Mouse (Mus musculus): ENCODE data around the gene Tnfrsf17. TPM values are rescaled to one million over a fixed set of nuclear protein-coding genes. Genes with fewer than 3 reads are reported as not detected.
"Not testable (repeated sequence)": the region's sequence is repeated elsewhere in the genome, so short reads cannot be mapped to it uniquely, and the experiment has no call there.

Tnfrsf17 gene
- polyA plus RNA-seq (2016; fragmentation: Nextera tagmentation; extraction: Ambion mirVana) = not detected in 2 replicates

DNA sequence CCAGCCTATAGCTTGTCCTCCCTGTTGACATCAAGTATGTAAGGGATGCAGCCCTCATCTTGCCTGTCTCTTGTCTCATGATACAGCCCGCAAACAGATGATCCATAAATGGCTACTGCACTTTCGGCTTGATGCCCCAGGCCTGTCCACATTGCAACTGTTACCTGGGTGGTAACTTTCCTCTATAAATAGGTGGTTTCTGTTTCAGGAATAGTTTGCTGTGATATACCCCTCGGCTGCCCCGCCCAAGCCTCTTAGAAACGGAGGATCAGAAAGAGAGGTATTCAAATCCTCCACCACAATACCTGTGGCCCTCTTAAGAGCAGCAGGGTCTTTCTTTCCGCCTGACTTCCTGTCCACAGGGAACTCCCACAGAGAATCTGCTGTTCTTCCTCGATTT is at the start of gene Tnfrsf17:
Gene Tnfrsf17 (plus strand): TSS at position 301 of the 400 bp plus-strand sequence.
- Histone ChIP-seq H3K9me3 (no peaks in the 10 kb centered on the region), H3K27me3 (replicated peaks; ENCODE audit: low read depth, poor library complexity, severe bottlenecking) (no peaks in the 10 kb centered on the region), H3K27ac (replicated peaks) (no peak within 1 kb of the TSS), H3K4me1 (peaks cover 11% of the 10 kb centered on the region), H3K36me3 (replicated peaks) (no peaks in the 10 kb centered on the region), H3K4me3 (no peak within 1 kb of the TSS)
- DNase-seq (ENCODE audit: low spot score) = no peak
- WGBS = 71% methylated on average over 7 of the region's 7 CpGs

DNA sequence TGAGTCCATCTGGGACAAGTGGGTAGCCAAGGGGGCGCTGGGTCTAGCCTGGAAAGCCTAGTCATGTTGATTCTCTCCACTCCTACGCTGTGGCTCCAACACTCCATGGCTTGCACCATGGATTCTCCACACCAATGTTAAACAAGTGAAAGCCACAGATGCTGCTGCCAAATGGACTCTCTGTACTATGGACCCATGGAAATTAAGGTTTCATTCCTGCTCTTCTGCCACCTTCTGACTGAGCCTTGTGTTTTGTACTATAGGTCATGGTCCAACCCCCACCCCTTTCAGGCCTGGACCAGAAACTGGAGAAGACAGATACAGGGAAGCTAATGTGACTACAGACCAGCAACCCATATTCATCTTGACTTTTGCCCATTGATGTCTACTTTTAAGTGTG is 47.1 kb upstream of the Tnfrsf17 start:
- no peaks in the 10 kb centered on the region for H3K36me3 ChIP-seq (replicated peaks)
- 85% methylated on average over 2 of the region's 2 CpGs for WGBS
- no peaks in the 10 kb centered on the region for H3K27me3 ChIP-seq (replicated peaks; ENCODE audit: low read depth, poor library complexity, severe bottlenecking)
- DNase-seq (ENCODE audit: low spot score) = no peak
- peaks cover 18% of the 10 kb centered on the region for H3K4me1 ChIP-seq
- H3K4me3 ChIP-seq = no peak overlapping the region
- H3K9me3 ChIP-seq = no peaks in the 10 kb centered on the region
- no peak overlapping the region; the same call in 1 of the 2 replicates for H3K27ac ChIP-seq (replicated peaks)

DNA sequence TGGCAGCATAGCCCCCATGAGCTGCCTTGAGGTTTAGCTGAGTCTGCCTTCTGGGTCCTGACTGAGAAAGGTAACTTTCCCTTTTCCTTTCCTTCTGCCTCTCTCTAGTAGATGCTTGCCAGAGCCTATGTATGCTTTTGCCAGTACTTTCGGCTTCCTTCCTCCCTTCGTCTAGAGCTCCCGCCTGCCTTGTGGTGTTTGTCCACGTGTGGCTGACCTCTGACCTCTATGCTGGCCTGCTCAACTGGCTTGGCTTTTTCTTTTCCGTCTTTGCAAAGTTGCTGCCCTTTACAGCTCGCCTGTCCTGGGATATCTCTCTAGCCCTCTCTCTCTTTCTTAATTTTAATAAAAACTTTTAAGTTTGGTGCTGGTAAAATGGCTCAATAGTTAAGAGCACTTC is 43.8 kb upstream of the Tnfrsf17 start:
- WGBS = 18% methylated on average over 6 of the region's 6 CpGs
- H3K4me1 ChIP-seq = peaks cover 22% of the 10 kb centered on the region
- H3K36me3 ChIP-seq (replicated peaks) = no peaks in the 10 kb centered on the region
- no peak overlapping the region for H3K4me3 ChIP-seq
- DNase-seq (ENCODE audit: low spot score) = peak; percentile 16
- no peaks in the 10 kb centered on the region for H3K9me3 ChIP-seq
- H3K27me3 ChIP-seq (replicated peaks; ENCODE audit: low read depth, poor library complexity, severe bottlenecking) = no peaks in the 10 kb centered on the region
- no peak overlapping the region for H3K27ac ChIP-seq (replicated peaks)

DNA sequence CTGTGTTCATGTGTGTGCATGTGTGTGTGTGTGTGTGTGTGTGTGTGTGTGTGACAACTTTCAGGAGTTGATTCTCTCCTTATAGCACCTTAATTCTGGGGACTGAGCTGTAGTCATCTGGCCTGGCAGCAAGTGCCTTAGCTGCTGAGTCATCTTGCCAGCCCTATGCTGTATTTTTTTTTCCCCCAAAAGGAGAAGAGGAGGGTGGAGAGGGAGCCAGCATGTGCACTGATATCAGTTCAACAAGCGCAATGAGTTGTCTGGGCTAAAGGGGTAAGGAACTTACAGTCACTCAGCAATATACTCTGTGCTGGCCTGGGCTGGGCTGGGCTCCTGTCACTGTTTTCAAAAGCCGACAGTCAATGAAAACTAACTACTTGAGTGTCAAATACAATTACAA is 43.0 kb upstream of the Tnfrsf17 start:
- WGBS = 79% methylated on average over 2 of the region's 2 CpGs
- Histone ChIP-seq H3K36me3 (replicated peaks) (no peaks in the 10 kb centered on the region), H3K4me3 (no peak overlapping the region), H3K27me3 (replicated peaks; ENCODE audit: low read depth, poor library complexity, severe bottlenecking) (no peaks in the 10 kb centered on the region), H3K27ac (replicated peaks) (no peak overlapping the region), H3K4me1 (peaks cover 22% of the 10 kb centered on the region), H3K9me3 (no peaks in the 10 kb centered on the region)
- DNase-seq (ENCODE audit: low spot score) = no peak

DNA sequence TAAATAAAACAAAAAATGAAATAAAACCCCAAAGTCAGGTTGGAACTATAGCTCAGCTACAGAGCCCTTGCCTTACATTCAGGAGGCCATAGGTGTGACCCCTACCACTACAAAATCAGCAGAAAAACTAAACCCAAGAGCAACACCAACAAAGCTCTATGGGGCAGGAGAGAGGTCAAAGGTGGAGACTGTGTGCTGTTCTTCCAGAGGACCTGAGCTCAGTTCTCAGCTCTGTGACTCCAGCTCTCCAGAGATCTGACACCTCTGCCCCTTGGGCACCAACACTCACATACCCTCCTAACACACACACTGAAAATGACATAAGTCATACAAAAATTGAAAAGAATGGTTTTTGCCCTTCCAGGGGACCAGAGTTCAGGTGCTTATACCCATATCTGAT is 42.5 kb upstream of the Tnfrsf17 start:
- H3K4me3 ChIP-seq = no peak overlapping the region
- H3K4me1 ChIP-seq = peaks cover 22% of the 10 kb centered on the region
- H3K9me3 ChIP-seq = no peaks in the 10 kb centered on the region
- no peaks in the 10 kb centered on the region for H3K27me3 ChIP-seq (replicated peaks; ENCODE audit: low read depth, poor library complexity, severe bottlenecking)
- no peaks in the 10 kb centered on the region for H3K36me3 ChIP-seq (replicated peaks)
- H3K27ac ChIP-seq (replicated peaks) = no peak overlapping the region
- no peak for DNase-seq (ENCODE audit: low spot score)

DNA sequence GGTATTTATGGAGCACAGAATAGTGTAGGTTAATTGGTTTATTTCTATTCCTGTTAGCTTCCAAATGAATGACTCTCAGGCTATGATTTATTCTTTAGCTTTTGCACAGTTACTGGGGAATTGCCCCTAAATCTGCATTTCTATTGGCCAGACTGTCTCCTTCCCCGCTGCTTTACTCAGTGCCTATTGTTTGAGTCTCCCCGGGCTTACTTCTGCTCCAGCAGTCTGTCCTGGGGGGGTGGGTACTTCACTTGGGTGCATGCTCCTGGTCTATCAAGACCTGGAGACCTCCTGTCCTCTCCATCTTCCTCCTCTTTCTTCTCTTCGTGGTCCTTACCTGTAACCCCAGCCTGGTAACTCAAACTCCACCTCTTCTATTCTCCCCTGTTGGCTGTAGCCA is 36.7 kb upstream of the Tnfrsf17 start:
- H3K4me1 ChIP-seq = 0 out of 2 replicates have a peak, but pooled peaks cover 4% of the 10 kb centered on the region
- H3K27me3 ChIP-seq (replicated peaks; ENCODE audit: low read depth, poor library complexity, severe bottlenecking) = no peaks in the 10 kb centered on the region
- 66% methylated on average over 3 of the region's 3 CpGs for WGBS
- no peaks in the 10 kb centered on the region for H3K36me3 ChIP-seq (replicated peaks)
- no peak overlapping the region for H3K4me3 ChIP-seq
- no peak for DNase-seq (ENCODE audit: low spot score)
- H3K9me3 ChIP-seq = no peaks in the 10 kb centered on the region
- no peak overlapping the region for H3K27ac ChIP-seq (replicated peaks)

DNA sequence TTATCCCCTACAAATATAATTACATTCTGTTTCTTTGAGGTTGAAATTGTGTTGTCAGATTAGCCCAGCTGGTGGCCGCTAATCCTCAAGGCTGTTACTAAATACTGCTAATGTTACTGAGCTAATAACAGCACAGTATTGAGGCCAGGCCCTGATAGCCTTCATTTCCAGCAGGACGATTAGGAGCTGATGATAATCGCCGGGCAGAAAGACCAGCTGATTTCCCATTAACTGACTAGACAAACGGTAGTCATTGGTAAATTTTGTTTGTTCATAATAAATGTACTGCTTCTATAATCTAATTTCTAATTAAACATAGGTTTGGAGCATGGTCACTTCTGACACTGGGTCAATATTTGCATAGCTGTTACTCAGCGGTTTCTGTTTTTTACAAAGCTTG is 34.8 kb upstream of the Tnfrsf17 start:
- no peak for DNase-seq (ENCODE audit: low spot score)
- Histone ChIP-seq H3K9me3 (no peaks in the 10 kb centered on the region), H3K27ac (replicated peaks) (no peak overlapping the region), H3K36me3 (replicated peaks) (no peaks in the 10 kb centered on the region), H3K27me3 (replicated peaks; ENCODE audit: low read depth, poor library complexity, severe bottlenecking) (no peaks in the 10 kb centered on the region), H3K4me3 (no peak overlapping the region), H3K4me1 (no peaks in the 10 kb centered on the region)
- 79% methylated on average over 6 of the region's 6 CpGs for WGBS

DNA sequence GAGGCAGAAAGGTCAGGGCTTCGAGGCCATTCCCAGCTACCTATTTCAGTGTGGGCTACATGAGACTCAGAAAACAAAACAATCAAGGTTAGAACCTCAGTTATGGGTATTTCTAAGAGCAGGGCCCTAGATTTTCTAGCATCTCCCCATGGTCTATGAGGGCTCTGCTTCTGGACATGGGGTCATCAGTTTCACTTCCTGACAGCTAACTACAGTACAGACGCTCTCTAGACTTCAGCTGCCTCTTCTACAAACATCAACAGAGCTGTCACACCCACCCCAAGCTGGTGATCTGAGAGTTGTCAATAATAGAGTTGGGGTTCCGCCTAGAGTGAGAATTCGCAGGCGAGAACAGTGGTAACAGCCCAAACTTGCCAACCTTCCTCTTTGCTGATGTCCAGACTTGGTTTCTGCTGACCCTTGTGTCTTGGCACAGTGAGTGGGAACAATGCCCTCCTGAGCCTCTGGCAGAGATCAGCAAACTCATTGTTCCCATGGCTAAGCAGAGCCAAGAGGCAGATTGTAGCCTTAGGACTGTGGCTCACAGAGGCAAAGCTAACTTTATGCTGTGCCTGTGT is 30.9 kb upstream of the Tnfrsf17 start:
- Histone ChIP-seq H3K9me3 (no peaks in the 10 kb centered on the region), H3K27ac (replicated peaks) (no peak overlapping the region), H3K36me3 (replicated peaks) (no peaks in the 10 kb centered on the region), H3K4me1 (no peaks in the 10 kb centered on the region), H3K27me3 (replicated peaks; ENCODE audit: low read depth, poor library complexity, severe bottlenecking) (no peaks in the 10 kb centered on the region), H3K4me3 (no peak overlapping the region)
- WGBS = 83% methylated on average over 5 of the region's 5 CpGs
- DNase-seq (ENCODE audit: low spot score) = no peak

DNA sequence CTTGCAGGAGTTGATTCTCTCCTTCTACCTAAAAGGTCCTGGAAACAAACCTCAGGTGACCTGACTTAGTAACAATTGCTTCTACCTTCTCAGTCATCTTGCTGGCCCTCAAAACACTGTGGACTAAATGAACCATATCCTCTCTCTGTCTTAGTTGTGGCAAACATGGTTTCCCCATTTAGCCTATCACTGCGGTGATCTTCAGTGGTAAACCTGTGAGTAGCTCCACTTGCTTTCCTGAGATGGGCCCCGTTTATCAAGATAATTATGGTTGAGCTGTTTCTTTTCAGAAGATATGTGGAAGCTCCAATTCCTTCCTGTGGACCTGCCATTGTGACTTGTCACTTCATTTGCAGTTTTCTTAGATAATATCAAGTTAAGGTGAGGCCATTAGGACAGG is 28.7 kb upstream of the Tnfrsf17 start:
- H3K4me3 ChIP-seq = no peak overlapping the region
- DNase-seq (ENCODE audit: low spot score) = no peak
- no peak overlapping the region for H3K27ac ChIP-seq (replicated peaks)
- H3K4me1 ChIP-seq = no peaks in the 10 kb centered on the region
- H3K27me3 ChIP-seq (replicated peaks; ENCODE audit: low read depth, poor library complexity, severe bottlenecking) = no peaks in the 10 kb centered on the region
- H3K9me3 ChIP-seq = peaks cover 11% of the 10 kb centered on the region; the same call in 1 of the 2 replicates
- 92% methylated on average over 2 of the region's 2 CpGs for WGBS
- H3K36me3 ChIP-seq (replicated peaks) = no peaks in the 10 kb centered on the region

DNA sequence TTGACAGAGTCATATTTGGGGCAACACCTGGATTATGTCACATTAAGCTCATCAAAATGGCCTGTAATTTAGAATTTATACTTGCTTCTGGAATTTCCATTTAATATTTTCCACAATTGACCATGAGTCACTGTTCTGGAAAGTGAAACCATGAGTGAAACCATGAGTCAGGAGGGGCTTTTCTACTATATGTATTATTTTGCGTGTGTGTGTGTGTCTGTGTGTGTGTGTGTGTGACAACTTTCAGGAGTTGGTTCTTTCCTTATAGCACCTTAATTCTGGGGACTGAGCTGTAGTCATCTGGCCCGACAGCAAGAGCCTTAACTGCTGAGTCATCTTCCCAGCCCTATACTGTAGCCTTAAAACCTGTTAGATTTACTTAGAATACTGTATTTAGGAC is 27.7 kb upstream of the Tnfrsf17 start:
- no peaks in the 10 kb centered on the region for H3K36me3 ChIP-seq (replicated peaks)
- H3K9me3 ChIP-seq = peaks cover 18% of the 10 kb centered on the region
- WGBS = 89% methylated on average over 2 of the region's 2 CpGs
- no peak for DNase-seq (ENCODE audit: low spot score)
- H3K4me3 ChIP-seq = no peak overlapping the region
- no peak overlapping the region for H3K27ac ChIP-seq (replicated peaks)
- H3K27me3 ChIP-seq (replicated peaks; ENCODE audit: low read depth, poor library complexity, severe bottlenecking) = no peaks in the 10 kb centered on the region
- no peaks in the 10 kb centered on the region for H3K4me1 ChIP-seq

DNA sequence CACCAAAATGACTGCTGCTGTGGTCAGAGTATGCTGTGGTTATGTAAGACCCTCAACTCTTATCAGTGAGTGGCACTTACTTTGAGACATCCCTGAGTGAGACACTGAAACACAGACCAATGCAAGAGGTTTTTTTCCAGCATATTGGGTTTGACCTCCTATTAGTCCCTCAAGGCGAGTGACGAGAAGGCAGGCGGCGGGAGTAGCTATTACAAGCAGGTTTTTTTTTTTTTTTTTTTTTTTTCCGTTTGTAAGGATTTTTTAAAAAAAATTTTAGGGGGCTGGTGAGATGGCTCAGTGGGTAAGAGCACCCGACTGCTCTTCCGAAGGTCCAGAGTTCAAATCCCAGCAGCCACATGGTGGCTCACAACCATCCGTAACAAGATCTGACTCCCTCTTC is 24.7 kb upstream of the Tnfrsf17 start:
- 90% methylated on average over 8 of the region's 8 CpGs for WGBS
- not testable (repeated sequence) for DNase-seq (ENCODE audit: low spot score); H3K4me1 ChIP-seq; H3K27me3 ChIP-seq (replicated peaks; ENCODE audit: low read depth, poor library complexity, severe bottlenecking); H3K36me3 ChIP-seq (replicated peaks); H3K4me3 ChIP-seq; H3K27ac ChIP-seq (replicated peaks)
- peaks cover 18% of the 10 kb centered on the region for H3K9me3 ChIP-seq

DNA sequence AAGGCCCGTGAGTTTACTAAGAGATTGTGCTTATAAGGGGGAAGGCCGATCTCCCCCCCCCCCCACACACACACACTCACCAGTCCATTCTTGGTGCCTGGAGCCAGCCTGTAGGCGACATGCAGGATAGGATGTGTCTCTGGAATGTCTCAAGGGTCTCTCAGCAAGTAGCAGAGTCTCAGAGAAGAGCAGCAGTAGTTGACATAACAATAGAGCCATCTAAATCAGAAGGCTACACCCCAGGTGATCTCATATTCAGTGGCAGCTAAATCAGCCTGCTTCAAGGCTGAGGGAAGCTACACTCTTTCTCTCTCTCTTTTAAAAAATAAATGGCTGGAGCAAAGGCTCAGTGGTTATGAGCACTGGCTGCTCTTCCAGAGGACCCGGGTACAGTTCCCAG is 18.0 kb upstream of the Tnfrsf17 start:
- not testable (repeated sequence) for H3K36me3 ChIP-seq (replicated peaks); H3K4me3 ChIP-seq; H3K27ac ChIP-seq (replicated peaks); H3K27me3 ChIP-seq (replicated peaks; ENCODE audit: low read depth, poor library complexity, severe bottlenecking); H3K4me1 ChIP-seq; DNase-seq (ENCODE audit: low spot score); H3K9me3 ChIP-seq
- 76% methylated on average over 4 of the region's 4 CpGs for WGBS

DNA sequence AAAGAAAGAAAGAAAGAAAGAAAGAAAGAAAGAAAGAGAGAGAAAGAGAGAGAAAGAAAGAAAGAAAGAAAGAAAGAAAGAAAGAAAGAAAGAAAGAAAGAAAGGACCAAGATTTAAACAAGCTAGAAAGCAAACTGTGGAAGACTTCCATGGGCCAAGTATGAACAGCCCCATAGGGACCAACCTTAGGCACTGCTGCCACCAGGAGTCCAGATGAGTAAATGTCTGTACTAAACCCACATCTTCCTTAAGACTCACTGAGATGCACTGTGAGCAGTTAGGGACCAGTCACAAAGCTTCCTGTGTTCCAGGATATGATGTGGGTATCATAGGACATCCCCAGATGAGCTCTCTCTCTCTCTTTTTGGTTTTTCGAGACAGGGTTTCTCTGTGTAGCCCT is 15.9 kb upstream of the Tnfrsf17 start:
- not testable (repeated sequence) for H3K9me3 ChIP-seq; H3K36me3 ChIP-seq (replicated peaks); H3K4me1 ChIP-seq; H3K4me3 ChIP-seq; H3K27ac ChIP-seq (replicated peaks); DNase-seq (ENCODE audit: low spot score); H3K27me3 ChIP-seq (replicated peaks; ENCODE audit: low read depth, poor library complexity, severe bottlenecking)
- WGBS = 57% methylated on average over 1 of the region's 1 CpGs

DNA sequence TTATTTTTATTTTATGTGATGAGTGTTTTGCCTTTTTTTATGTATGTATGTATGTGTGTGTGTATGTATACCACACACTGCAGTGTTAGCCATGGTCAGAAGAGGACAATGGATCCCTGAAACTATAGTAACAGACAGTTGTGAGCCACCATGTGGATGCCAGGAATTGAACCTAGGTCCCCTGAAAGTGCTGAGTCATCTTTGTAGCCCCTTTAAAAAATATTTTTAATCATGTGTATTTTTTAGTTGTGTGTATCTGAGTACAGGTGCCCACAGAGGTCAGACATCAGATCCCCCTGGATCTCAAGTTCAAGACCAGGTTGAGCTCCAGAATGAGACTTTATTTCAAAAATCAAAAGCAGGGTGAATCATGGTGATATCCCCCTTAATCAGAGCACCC is 9.9 kb upstream of the Tnfrsf17 start:
- H3K4me1 ChIP-seq = no peaks in the 10 kb centered on the region
- H3K36me3 ChIP-seq (replicated peaks) = no peaks in the 10 kb centered on the region
- no peak overlapping the region for H3K27ac ChIP-seq (replicated peaks)
- no peak for DNase-seq (ENCODE audit: low spot score)
- H3K4me3 ChIP-seq = no peak overlapping the region
- no peaks in the 10 kb centered on the region for H3K27me3 ChIP-seq (replicated peaks; ENCODE audit: low read depth, poor library complexity, severe bottlenecking)
- H3K9me3 ChIP-seq = no peaks in the 10 kb centered on the region
